Mouse (Mus musculus): ENCODE results near the gene Ptrh2.

Gene Ptrh2

DNA sequence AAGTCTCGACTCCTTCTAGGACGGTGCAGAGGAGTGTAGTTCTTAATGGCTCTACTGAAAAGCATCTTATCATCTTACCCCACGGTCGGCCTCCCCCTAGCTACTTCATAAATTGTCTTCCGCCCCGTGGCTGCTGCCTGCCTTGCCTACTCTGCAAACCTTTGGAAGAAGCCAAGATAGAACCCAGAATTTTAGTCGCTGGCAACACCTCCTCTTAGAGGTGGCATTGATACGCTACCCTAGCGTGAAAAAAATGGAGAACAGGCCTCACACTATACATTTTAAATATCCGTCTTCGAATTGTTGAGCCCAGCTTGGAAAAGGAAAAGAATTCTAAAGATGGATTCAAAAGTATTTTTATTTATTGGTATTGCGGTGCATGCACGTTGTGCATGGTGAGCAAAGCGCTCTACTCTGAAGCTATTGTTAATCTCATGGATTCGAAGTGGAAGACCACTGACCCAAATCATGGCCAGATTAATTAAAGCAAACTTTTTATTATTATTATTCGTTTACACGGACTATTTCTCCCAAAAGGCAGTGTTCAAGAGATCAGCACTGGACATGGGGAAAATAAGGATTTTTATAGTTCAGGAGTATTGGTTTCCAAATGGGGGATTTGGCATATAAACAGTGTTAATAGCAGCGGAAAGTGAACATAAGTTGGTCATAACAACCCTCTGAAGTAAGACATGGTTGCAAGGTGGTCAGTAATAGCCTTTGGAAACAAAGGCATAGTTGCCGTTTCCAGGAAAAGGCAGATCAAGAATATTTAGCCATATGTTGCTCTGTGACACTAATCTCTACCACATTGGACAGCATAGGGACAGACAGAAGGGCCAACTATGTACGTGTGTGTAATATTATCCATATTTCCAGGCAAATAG lies 584 bp downstream of the Ptrh2 start:
- DNase-seq (ENCODE audit: low read depth, low spot score), result no peak
- Histone ChIP-seq H3K27me3 (ENCODE audit: control insufficient read depth, insufficient read depth, low read length, poor library complexity, severe bottlenecking) (no peaks in the 10 kb centered on the region), H3K36me3 (ENCODE audit: control insufficient read depth, insufficient read depth, low read length, poor library complexity, severe bottlenecking) (no peaks in the 10 kb centered on the region)

DNA sequence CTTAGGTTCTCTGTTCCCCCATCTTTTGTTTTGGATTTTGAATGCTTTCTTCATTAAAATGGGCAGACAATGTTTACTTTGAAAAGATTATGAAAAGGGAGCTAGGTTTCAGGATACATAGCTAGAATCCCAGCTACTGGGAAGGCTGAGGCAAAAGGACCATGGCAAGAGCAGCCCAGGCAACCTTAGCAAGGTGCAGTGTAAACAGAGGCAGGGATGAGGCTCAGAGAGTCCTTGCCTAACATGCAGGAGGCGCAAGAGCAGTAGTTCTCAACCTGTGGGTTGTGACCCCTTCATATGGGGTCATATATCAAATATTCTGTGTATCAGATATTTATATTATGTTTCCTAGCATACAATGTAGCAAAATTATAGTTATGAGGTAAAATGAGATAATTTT lies 1.6 kb downstream of the Ptrh2 start:
- DNase-seq (ENCODE audit: low read depth, low spot score), result no peak
- Histone ChIP-seq H3K36me3 (ENCODE audit: control insufficient read depth, insufficient read depth, low read length, poor library complexity, severe bottlenecking) (peaks cover 2% of the 10 kb centered on the region; the same call in 1 of the 2 replicates), H3K27me3 (ENCODE audit: control insufficient read depth, insufficient read depth, low read length, poor library complexity, severe bottlenecking) (no peaks in the 10 kb centered on the region)

DNA sequence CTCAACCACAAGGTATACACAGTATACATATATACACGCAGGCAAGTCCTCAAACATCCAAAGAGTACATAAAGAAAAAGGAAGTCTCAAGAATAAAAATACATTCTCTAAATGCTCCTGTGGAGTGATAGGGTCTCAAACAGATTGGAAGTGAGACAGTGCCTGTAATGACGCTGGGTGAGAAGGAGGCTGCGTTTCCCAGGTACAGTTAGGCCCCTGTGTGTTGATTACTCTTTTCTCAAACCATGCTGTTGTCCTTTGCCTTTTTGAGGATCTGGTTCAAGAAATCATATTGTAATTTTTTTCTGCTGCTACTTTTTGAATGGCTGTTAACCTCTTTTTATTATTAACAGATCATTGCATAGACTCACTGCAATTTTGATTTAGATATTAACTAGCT lies 6.6 kb downstream of the Ptrh2 start:
- DNase-seq (ENCODE audit: low read depth, low spot score), result no peak
- Histone ChIP-seq H3K36me3 (ENCODE audit: control insufficient read depth, insufficient read depth, low read length, poor library complexity, severe bottlenecking) (peaks cover 8% of the 10 kb centered on the region), H3K27me3 (ENCODE audit: control insufficient read depth, insufficient read depth, low read length, poor library complexity, severe bottlenecking) (no peaks in the 10 kb centered on the region)

DNA sequence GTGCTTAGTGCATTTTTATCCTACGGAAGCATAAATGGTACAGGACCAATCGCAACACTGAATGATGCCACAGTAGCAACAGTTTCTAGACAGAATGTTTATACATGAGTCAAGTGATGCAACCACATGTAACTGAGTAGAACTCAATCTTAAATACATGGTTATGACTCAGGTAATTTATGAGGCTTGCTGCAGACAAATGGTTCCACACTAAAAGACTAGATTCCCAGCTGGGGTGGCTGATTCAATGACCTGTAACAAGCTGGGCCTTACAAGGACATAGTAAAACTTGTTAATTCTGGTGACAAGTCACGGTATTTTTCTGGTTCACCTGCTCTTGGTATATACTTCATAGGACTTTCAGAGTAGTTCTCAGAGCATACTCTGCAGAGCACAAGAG lies 7.7 kb downstream of the Ptrh2 start:
- H3K27me3 ChIP-seq (ENCODE audit: control insufficient read depth, insufficient read depth, low read length, poor library complexity, severe bottlenecking), result no peaks in the 10 kb centered on the region
- no peak for DNase-seq (ENCODE audit: low read depth, low spot score)

DNA sequence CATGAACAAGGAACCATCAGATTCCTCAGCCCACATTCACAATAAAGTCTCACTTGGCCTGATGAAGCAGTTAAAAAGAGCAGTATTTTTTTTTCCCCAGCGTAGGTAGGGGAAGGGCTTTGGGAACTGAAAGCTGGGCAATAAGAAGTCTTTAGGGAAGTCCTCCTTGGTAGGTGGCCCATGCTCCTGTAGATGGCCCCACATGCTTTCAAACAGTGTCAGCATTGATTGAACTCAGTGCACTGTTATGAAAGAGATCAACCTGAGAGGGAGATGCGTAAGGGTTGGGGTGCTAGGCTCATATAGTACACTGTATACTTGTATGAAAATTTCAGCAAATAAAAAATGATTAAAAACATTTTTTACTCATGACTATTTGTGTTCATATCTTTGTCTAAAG lies 8.2 kb downstream of the Ptrh2 start:
- peak; percentile 48 for DNase-seq (ENCODE audit: low read depth, low spot score)
- Histone ChIP-seq H3K27me3 (ENCODE audit: control insufficient read depth, insufficient read depth, low read length, poor library complexity, severe bottlenecking) (no peaks in the 10 kb centered on the region), H3K36me3 (ENCODE audit: control insufficient read depth, insufficient read depth, low read length, poor library complexity, severe bottlenecking) (peaks cover 10% of the 10 kb centered on the region)

More for the DNA sequence above, 7.7 kb downstream of the Ptrh2 start:
- peaks cover 10% of the 10 kb centered on the region for H3K36me3 ChIP-seq (ENCODE audit: control insufficient read depth, insufficient read depth, low read length, poor library complexity, severe bottlenecking)

DNA sequence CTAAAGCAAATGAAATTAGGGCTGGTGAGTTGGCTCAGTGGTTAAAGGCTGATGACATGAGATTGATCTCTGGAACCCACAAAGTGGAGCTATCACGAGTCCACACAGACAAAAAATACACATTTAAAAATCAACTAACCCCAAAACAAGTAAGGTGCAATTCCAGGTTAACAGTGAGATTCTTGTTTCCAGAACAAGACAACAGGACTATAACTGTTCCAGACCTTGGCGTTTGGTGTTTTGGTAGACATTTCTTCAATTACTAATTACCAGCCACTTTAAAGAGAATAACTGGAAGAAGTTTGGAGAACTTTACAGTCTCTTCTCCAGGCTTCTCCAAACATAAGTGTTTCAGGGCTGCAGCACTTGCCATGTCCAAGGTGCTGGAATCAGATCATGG lies 8.8 kb downstream of the Ptrh2 start:
- no peak for DNase-seq (ENCODE audit: low read depth, low spot score)
- Histone ChIP-seq H3K36me3 (ENCODE audit: control insufficient read depth, insufficient read depth, low read length, poor library complexity, severe bottlenecking) (peaks cover 14% of the 10 kb centered on the region), H3K27me3 (ENCODE audit: control insufficient read depth, insufficient read depth, low read length, poor library complexity, severe bottlenecking) (no peaks in the 10 kb centered on the region)

DNA sequence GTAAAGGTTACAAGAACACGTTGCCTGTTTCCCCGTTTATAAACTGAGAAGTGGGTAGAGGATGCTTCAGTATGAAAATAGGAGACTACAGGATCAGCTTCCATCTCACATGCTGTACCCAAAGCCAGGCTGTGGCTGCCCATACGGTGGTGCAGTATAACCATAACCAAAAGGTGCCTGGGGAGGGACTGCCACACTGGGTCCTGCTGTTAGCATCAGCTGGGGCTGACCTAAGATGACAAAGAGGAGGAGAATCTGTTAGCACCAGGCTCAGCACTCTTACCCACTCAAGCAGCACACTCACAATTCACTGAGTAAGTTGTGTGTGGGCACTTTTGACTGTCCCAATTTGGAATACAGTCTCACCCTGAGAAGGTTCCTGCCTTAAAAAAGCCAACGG lies 11.7 kb downstream of the Ptrh2 start:
- no peak for DNase-seq (ENCODE audit: low read depth, low spot score)

DNA sequence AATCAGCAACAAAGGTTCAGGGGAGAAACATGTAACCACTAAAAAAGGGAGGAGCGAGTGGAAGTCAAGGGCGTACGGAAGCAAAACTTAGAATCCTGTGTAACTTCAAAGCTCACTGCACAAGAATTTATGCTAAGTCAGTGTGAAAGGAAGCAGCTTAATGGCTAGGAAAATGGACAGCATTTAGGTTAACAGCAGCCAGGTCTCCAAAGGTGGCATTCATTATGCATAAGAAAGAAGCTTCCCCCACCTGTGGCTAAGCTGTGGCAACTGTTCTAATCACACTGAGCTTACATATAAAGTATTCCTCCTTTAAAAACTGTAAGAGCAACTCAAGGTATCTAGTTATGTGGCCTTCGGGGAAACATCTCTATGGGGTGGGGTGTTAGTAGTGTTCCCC lies 17.4 kb downstream of the Ptrh2 start:
- Histone ChIP-seq H3K27me3 (ENCODE audit: control insufficient read depth, insufficient read depth, low read length, poor library complexity, severe bottlenecking) (no peaks in the 10 kb centered on the region), H3K36me3 (ENCODE audit: control insufficient read depth, insufficient read depth, low read length, poor library complexity, severe bottlenecking) (peaks cover 32% of the 10 kb centered on the region)
- DNase-seq (ENCODE audit: low read depth, low spot score), result no peak

More for the DNA sequence above, 11.7 kb downstream of the Ptrh2 start:
- Histone ChIP-seq H3K36me3 (ENCODE audit: control insufficient read depth, insufficient read depth, low read length, poor library complexity, severe bottlenecking) (peaks cover 18% of the 10 kb centered on the region; the same call in 1 of the 2 replicates), H3K27me3 (ENCODE audit: control insufficient read depth, insufficient read depth, low read length, poor library complexity, severe bottlenecking) (no peaks in the 10 kb centered on the region)

DNA sequence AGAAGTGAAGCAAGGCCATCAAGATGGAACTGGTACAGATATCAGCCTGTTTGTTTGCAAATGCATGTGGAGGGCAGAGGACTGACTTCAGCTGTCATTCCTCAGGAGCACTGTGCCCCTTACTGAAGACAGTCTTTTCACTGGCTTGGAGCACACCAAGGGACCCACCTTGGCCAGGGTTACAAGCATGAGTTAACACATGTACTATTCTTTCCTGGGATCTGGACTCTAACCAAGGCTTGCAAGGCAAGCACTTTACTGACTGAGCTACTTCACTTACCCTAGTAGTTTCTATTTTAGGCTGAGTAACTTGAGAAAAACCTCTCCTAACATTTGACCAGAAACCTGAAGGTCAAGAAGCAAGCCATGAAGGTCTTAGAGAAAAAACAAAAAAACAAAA lies 30.8 kb downstream of the Ptrh2 start:
- H3K27me3 ChIP-seq (ENCODE audit: control insufficient read depth, insufficient read depth, low read length, poor library complexity, severe bottlenecking), result no peaks in the 10 kb centered on the region
- DNase-seq (ENCODE audit: low read depth, low spot score), result no peak
- peaks cover 15% of the 10 kb centered on the region for H3K36me3 ChIP-seq (ENCODE audit: control insufficient read depth, insufficient read depth, low read length, poor library complexity, severe bottlenecking)

DNA sequence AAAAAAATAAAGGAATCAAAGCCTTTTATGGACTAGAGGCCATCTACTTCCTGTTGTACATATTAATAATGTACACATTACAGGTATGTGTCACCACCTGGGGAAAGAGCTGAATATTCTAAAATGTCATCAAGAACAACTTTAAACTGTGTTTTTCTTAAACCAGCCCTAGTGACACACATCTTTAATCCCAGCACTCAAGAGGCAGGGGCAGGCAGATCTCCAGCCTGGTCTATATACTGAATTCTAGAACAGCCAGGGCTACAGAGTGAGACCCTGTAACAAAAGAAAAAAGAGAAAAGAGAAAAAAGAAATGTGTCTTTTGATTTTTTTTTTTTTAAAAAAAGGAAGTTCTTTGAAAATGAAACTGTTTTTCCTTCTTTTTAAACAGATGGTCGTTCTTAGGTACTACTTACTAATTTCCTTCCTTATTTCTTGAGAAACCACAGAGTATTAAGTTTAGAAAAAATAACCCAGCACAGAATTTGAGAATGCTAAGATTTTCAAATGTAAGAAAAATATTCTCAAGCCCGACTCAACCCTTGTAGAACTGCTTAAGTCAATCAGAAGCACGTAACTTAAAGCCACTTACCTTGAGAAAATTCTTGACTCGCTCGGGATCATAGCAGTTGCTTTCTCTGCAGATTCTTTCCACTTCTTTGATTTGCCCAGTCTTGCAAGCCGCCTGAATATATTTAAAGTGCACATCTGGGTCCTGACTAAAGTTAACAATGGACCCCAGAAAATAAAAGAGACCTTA lies 33.7 kb downstream of the Ptrh2 start:
- Histone ChIP-seq H3K27me3 (ENCODE audit: control insufficient read depth, insufficient read depth, low read length, poor library complexity, severe bottlenecking) (no peaks in the 10 kb centered on the region), H3K36me3 (ENCODE audit: control insufficient read depth, insufficient read depth, low read length, poor library complexity, severe bottlenecking) (peaks cover 14% of the 10 kb centered on the region; the same call in 1 of the 2 replicates)
- peak; percentile 52 for DNase-seq (ENCODE audit: low read depth, low spot score)

DNA sequence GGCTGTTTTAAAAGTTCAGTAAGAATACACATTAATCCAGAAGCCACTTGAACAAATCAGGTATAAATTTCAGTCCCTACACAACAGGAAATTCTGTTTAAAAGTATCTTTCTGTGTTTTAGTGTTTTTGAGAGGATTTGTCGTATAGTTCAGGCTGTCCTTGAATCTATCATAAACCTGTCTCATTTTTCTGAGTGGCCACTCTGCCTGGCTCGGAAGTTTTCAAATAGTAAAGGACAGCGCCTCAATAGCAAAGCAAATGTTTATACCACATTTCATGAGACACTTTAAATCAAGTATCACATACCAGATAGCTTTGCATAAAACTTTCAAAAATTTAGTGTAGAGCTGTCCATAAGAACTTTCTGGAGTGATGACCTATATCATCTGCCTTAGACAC lies 34.6 kb downstream of the Ptrh2 start:
- DNase-seq (ENCODE audit: low read depth, low spot score), result no peak
- peaks cover 11% of the 10 kb centered on the region; the same call in 1 of the 2 replicates for H3K36me3 ChIP-seq (ENCODE audit: control insufficient read depth, insufficient read depth, low read length, poor library complexity, severe bottlenecking)

DNA sequence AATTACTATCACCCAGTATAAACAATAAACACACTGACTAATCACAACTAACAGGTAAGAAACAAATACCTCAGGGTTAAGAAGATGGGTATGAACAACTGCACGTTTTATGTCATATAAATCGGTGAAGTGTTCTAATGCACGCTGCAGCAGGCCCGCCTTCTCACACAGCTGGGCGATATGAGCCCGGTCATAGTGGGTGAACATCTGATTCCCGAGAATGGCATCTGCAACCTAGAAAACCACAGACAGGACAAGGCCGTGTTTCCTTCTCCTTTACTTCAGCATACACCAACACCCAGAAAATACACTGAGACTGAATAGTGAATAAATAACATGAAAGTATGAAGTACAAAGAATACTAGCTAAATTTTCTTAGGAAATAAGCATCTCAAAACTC lies 35.6 kb downstream of the Ptrh2 start:
- DNase-seq (ENCODE audit: low read depth, low spot score), result peak; percentile 50
- peaks cover 9% of the 10 kb centered on the region; the same call in 1 of the 2 replicates for H3K36me3 ChIP-seq (ENCODE audit: control insufficient read depth, insufficient read depth, low read length, poor library complexity, severe bottlenecking)
- no peaks in the 10 kb centered on the region for H3K27me3 ChIP-seq (ENCODE audit: control insufficient read depth, insufficient read depth, low read length, poor library complexity, severe bottlenecking)

More for the DNA sequence above, 34.6 kb downstream of the Ptrh2 start:
- H3K27me3 ChIP-seq (ENCODE audit: control insufficient read depth, insufficient read depth, low read length, poor library complexity, severe bottlenecking), result no peaks in the 10 kb centered on the region

DNA sequence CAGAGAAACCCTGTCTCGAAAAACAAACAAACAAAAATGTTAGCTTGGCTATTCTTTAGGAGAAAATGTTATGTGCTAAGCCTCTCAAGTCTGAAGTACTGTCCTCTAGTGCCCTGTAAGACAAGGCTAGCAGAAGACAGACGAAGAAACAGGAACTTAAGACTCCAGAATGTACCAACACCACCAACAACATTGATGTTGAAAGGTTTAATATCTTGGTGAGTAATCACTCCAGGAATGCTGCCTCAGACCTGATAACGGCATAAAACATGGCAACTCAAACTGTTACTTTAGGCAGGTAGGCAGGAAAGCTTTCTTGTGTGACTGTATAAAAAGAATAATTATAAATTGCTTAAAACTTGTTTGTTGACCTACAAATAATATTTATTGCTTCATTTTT lies 40.2 kb downstream of the Ptrh2 start:
- Histone ChIP-seq H3K36me3 (ENCODE audit: control insufficient read depth, insufficient read depth, low read length, poor library complexity, severe bottlenecking) (peaks cover 22% of the 10 kb centered on the region), H3K27me3 (ENCODE audit: control insufficient read depth, insufficient read depth, low read length, poor library complexity, severe bottlenecking) (no peaks in the 10 kb centered on the region)
- no peak for DNase-seq (ENCODE audit: low read depth, low spot score)

DNA sequence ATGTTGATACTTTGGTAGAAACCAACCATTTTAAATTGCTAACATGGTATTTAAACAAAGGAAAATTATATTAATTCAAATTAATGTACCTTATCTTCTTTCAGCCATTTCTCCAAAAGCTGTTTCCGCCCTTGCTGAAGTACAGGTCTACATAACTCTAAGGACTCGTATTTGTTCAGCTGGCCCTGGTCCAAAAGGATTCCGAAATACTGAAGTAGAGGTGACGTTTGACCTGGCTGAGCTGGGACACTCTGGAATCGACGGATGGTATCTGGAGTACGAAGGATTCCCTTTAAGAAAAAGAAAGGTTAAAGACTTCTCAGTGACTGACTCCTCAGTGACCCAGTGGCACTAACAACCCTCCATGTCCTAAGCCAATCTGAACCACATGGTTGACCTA lies 41.2 kb downstream of the Ptrh2 start:
- H3K27me3 ChIP-seq (ENCODE audit: control insufficient read depth, insufficient read depth, low read length, poor library complexity, severe bottlenecking), result no peaks in the 10 kb centered on the region
- no peak for DNase-seq (ENCODE audit: low read depth, low spot score)
- H3K36me3 ChIP-seq (ENCODE audit: control insufficient read depth, insufficient read depth, low read length, poor library complexity, severe bottlenecking), result peaks cover 19% of the 10 kb centered on the region

DNA sequence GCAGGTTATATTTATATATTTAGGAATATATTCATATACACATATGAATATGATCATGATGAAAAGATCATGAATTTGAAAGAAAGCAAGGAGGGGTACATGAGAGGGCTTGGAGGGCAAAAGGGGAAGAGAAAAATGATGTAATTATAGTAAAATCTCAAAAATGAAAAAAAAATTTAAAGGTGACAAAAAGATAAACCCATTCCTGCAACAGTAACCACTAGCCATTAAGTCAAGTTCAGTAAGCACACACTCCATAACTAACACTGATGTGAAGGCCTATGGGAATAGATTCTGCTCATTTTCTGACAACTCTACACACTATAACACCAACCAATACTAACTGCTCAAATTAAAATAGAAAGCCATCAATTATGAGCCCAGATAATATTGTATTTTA lies 41.8 kb downstream of the Ptrh2 start:
- no peak for DNase-seq (ENCODE audit: low read depth, low spot score)

More for the DNA sequence above, 41.8 kb downstream of the Ptrh2 start:
- Histone ChIP-seq H3K36me3 (ENCODE audit: control insufficient read depth, insufficient read depth, low read length, poor library complexity, severe bottlenecking) (peaks cover 18% of the 10 kb centered on the region), H3K27me3 (ENCODE audit: control insufficient read depth, insufficient read depth, low read length, poor library complexity, severe bottlenecking) (no peaks in the 10 kb centered on the region)

All from splenic B cell, adult 2 months (primary cell).